Mouse (Mus musculus): Measurements from ENCODE around the gene Dctn1.

Gene Dctn1

GRCm38 (mm10) chr6:83165607-83166242 is at the start of gene Dctn1:
Dctn1 (plus strand) TSS chr6:83165920.
- peak; percentile 86 to 87 for DNase-seq

- DNase-seq: no peak
Measured at GRCm38 (mm10) chr6:83116373-83117164, 49.2 kb upstream of the Dctn1 start.

- DNase-seq: no peak
Measured at GRCm38 (mm10) chr6:83117165-83117438, 48.6 kb upstream of the Dctn1 start.

- DNase-seq: no peak
Measured at GRCm38 (mm10) chr6:83117616-83118015, 48.1 kb upstream of the Dctn1 start.

- no peak for DNase-seq
Measured at GRCm38 (mm10) chr6:83118369-83118768, 47.4 kb upstream of the Dctn1 start.

GRCm38 (mm10) chr6:83118825-83119733 is 46.6 kb upstream of the Dctn1 start:
- DNase-seq: peak in 1 of 2 experiments; percentile 21

- DNase-seq: no peak
Measured at GRCm38 (mm10) chr6:83119734-83120051, 46.0 kb upstream of the Dctn1 start.

- peak; percentile 91 to 97 for DNase-seq
Measured at GRCm38 (mm10) chr6:83120930-83121862, 44.5 kb upstream of the Dctn1 start, which contains the start of gene Wbp1. Wbp1 (minus strand) TSS chr6:83121559.

GRCm38 (mm10) chr6:83121863-83122710 is 43.6 kb upstream of the Dctn1 start:
- peak in 1 of 2 experiments; percentile 44 for DNase-seq

- DNase-seq: no peak
Measured at GRCm38 (mm10) chr6:83122961-83123360, 42.8 kb upstream of the Dctn1 start.

- peak; percentile 77 to 87 for DNase-seq
Measured at GRCm38 (mm10) chr6:83124851-83125312, 40.8 kb upstream of the Dctn1 start.

- DNase-seq: no peak
Measured at GRCm38 (mm10) chr6:83125331-83125730, 40.4 kb upstream of the Dctn1 start, which contains the start of gene Ino80b. Ino80b (minus strand) TSS chr6:83125431.

- DNase-seq: no peak
Measured at GRCm38 (mm10) chr6:83127419-83127818, 38.3 kb upstream of the Dctn1 start.

GRCm38 (mm10) chr6:83131469-83132034 is 34.2 kb upstream of the Dctn1 start:
- DNase-seq: no peak

- DNase-seq: no peak
Measured at GRCm38 (mm10) chr6:83132176-83132919, 33.4 kb upstream of the Dctn1 start.

GRCm38 (mm10) chr6:83134226-83134625 is 31.5 kb upstream of the Dctn1 start:
- no peak for DNase-seq

- DNase-seq: no peak
Measured at GRCm38 (mm10) chr6:83134951-83135513, 30.7 kb upstream of the Dctn1 start, which contains the start of gene Rtkn. Rtkn (plus strand) TSS chr6:83135463.

GRCm38 (mm10) chr6:83135571-83136161 is 30.1 kb upstream of the Dctn1 start:
- no peak for DNase-seq

GRCm38 (mm10) chr6:83136291-83136880 is 29.3 kb upstream of the Dctn1 start:
- DNase-seq: no peak
